Mouse (Mus musculus) cerebellum, adult 2 months (tissue): ENCODE measurements around the gene Ppif. TPM values are rescaled to one million over a fixed set of nuclear protein-coding genes. Genes with fewer than 3 reads are reported as not detected.
A peak's percentile ranks its signal among the peaks of the same experiment; 100 is the strongest.

ENCODE experiments used
- DNase-seq, 2 experiments: peaks; one replicate each; pipeline ENCODE4 v3.0.0; 2021
- H3K27ac ChIP-seq: fragments of 200-500 bp; 2 replicates; pipeline ENCODE4 v1.5.1; 2012; ENCODE audit warnings: low read length, control low read depth, inconsistent platforms; ENCODE audit not compliant: insufficient read depth
- H3K27me3 ChIP-seq: fragments of 200-500 bp; 2 replicates; pipeline ENCODE4 v1.6.1; 2012; ENCODE audit warnings: inconsistent platforms, mild to moderate bottlenecking, low read length, moderate library complexity; ENCODE audit not compliant: control insufficient read depth, insufficient read depth
- H3K4me1 ChIP-seq: fragments of 200-500 bp; 2 replicates; pipeline ENCODE4 v1.6.1; 2011; ENCODE audit warnings: low read length; ENCODE audit not compliant: control insufficient read depth, insufficient read depth
- H3K4me3 ChIP-seq: fragments of 200-500 bp; replicated peaks from 2 replicates; pipeline ENCODE3; 2011; ENCODE audit warnings: mild to moderate bottlenecking, low read depth, low read length, control low read depth; ENCODE audit not compliant: insufficient read depth
- CTCF ChIP-seq: fragments of 200-500 bp; IDR thresholded peaks from 2 replicates; pipeline ENCODE4 v1.5.1; 2011; ENCODE audit warnings: low read depth, mild to moderate bottlenecking, control low read depth, low read length, moderate library complexity, borderline replicate concordance; ENCODE audit not compliant: insufficient read depth
- POLR2A ChIP-seq: fragments of 200-500 bp; IDR thresholded peaks from 2 replicates; pipeline ENCODE4 v1.6.1; 2011; ENCODE audit warnings: low read length, control low read depth, borderline replicate concordance; ENCODE audit not compliant: insufficient read depth
- WGBS: fragments of 180-500 bp; shearing (Covaris S2); methylation state at CpG from one replicate; pipeline ENCODE4 v1.1.7; 2018; 5-methylcytosine and 5-hydroxymethylcytosine counted together
- polyA plus RNA-seq: library from polyadenylated mRNA; depleted of rRNA; stranded (reverse); fragments of >200 nt; gene quantifications from 2 replicates; pipeline ENCODE4 v1.2.3, GENCODE M21; 2012

The Ppif gene
- polyA plus RNA-seq, 1 experiment, result 63.3 TPM

DNA sequence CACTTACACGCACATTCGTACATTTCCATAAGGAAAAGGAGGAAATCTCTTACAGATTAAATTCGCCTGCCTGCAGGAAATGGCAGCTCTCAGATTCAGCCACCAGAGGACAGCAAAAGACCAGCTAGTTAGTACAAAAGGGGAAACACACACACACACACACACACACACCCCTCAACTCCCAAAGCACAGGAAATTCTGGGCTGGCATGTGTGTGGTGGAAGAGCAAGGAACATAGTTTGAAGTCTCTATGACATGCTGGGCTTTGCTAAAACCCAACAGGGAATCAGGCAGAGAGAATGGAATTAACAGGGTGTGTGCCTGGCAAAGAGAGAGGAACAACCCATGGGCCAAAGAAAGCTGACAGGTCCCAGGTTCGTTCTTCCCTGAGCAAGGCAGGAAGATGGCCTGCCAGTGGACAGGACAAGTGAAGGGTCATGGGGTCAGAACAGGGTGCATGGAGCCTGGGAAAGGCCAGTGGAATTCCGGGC, 13.8 kb downstream of the Ppif start:
- 74% methylated on average over 5 of the region's 5 CpGs for WGBS
- no peaks in the 10 kb centered on the region for H3K27me3 ChIP-seq
- no peaks in the 10 kb centered on the region for H3K4me1 ChIP-seq
- no peak overlapping the region for H3K27ac ChIP-seq
- H3K4me3 ChIP-seq, result no peak overlapping the region
- DNase-seq, result no peak
- TF ChIP-seq POLR2A, result no peak
- TF ChIP-seq CTCF, result peak; percentile 44; the same call in 1 of the 2 replicates

DNA sequence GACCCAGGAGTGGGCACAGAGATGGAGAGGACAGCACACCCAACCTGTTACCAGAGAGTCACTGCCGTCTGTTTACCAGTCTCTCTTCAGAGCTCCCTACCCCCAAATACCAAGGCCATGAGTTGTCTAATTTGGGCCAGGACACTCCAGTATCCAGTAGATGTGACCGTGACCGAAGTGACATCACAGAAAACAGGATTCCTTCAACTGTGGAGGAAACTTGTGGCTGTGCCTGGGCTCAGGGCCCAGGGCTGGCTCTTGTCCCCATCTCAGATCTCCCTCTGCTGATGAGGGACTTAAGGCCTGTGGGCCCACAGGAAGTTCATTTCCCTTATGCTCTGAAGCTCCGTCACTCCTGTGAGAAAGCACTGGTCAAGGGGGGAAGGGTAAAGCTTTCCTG, 14.5 kb downstream of the Ppif start:
- no peak overlapping the region for H3K27ac ChIP-seq
- DNase-seq, result no peak
- H3K27me3 ChIP-seq, result no peaks in the 10 kb centered on the region
- TF ChIP-seq POLR2A, result no peak
- no peak for TF ChIP-seq CTCF
- WGBS, result 47% methylated on average over 4 of the region's 4 CpGs
- H3K4me3 ChIP-seq, result no peak overlapping the region
- no peaks in the 10 kb centered on the region for H3K4me1 ChIP-seq

DNA sequence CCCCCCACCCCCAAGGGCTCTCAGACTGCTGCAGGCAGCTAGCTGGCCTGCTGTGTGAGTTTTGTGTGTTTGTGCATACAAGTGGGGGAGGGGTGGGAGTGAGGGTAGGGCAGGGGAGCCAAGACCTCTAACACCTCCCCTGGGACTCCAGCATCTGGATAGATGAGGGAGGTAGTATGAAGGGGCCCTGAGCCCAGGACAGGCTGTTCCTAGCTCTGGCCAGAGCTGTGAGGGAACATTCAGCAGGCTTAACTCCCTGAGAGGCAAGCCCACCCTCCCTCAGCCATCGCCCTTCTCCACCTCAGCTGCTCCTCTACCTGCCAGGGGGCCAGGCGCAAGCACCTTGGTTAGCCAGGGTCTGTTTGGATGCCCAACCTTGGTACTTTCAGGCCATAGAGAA, 15.0 kb downstream of the Ppif start:
- H3K27ac ChIP-seq, result no peak overlapping the region
- no peak overlapping the region for H3K4me3 ChIP-seq
- 93% methylated on average over 2 of the region's 2 CpGs for WGBS

DNA sequence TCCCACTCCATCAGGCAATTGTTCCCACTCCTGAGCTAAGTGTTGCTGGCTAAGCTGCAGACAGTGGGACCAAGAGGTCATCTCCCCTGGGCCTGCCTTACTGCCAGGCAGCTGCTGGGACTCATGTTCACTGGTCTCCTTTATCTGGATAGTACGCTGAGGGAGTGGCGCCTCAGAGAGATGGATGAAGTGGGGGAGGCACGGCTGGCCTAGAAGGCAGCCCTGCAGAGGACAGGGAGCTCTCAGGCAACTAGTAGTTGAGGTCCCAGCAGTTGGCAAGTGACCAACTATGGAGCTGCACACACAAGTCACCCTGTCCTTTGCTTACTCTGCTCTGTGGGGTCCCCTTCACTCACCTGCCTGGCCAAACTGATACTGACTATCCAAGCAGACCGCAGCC, 16.1 kb downstream of the Ppif start:
- no peaks in the 10 kb centered on the region for H3K4me1 ChIP-seq
- no peak overlapping the region for H3K27ac ChIP-seq
- no peak overlapping the region for H3K4me3 ChIP-seq
- DNase-seq, result no peak
- TF ChIP-seq POLR2A (no peak), CTCF (no peak)
- 85% methylated on average over 4 of the region's 4 CpGs for WGBS
- no peaks in the 10 kb centered on the region for H3K27me3 ChIP-seq

More for the DNA sequence above, 15.0 kb downstream of the Ppif start:
- no peak for DNase-seq
- Histone ChIP-seq H3K4me1 (no peaks in the 10 kb centered on the region), H3K27me3 (no peaks in the 10 kb centered on the region)
- no peak for TF ChIP-seq CTCF
- TF ChIP-seq POLR2A, result no peak

- H3K27me3 ChIP-seq, result no peaks in the 10 kb centered on the region
- H3K4me1 ChIP-seq, result no peaks in the 10 kb centered on the region
- WGBS, result 44% methylated on average over 4 of the region's 4 CpGs
- H3K27ac ChIP-seq, result no peak overlapping the region
- TF ChIP-seq CTCF (no peak), POLR2A (no peak)
- no peak for DNase-seq
- no peak overlapping the region for H3K4me3 ChIP-seq
Measured at GRCm38 (mm10) chr14:25710681-25711080, 16.7 kb downstream of the Ppif start.

GRCm38 (mm10) chr14:25711177-25711576, 17.2 kb downstream of the Ppif start:
- H3K27ac ChIP-seq, result no peak overlapping the region
- H3K4me3 ChIP-seq, result no peak overlapping the region
- no peak for DNase-seq
- TF ChIP-seq CTCF, result no peak
- TF ChIP-seq POLR2A, result no peak
- no peaks in the 10 kb centered on the region for H3K27me3 ChIP-seq
- H3K4me1 ChIP-seq, result no peaks in the 10 kb centered on the region
- 35% methylated on average over 7 of the region's 7 CpGs for WGBS

DNA sequence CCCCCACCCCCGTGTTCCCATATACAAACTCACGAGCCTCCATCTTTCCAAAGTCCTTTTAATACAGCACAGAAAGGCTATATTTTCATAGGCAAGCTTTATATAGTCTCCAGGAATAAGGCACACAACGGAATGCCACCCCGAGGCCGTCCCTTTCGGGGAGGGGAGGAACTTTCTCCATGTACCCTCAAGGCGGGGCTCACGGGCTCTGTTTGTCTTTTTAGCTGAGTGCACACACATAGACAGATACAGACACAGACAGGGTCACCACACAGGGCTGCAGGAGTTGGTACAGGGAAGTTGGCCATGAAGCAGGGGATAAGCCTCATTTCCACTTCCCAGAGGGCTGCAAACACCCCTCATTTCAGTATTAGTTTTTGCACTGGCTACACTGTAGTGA, 17.6 kb downstream of the Ppif start:
- H3K4me3 ChIP-seq, result no peak overlapping the region
- H3K27ac ChIP-seq, result no peak overlapping the region
- TF ChIP-seq POLR2A (no peak), CTCF (no peak)
- DNase-seq, result no peak
- H3K4me1 ChIP-seq, result no peaks in the 10 kb centered on the region
- H3K27me3 ChIP-seq, result no peaks in the 10 kb centered on the region
- WGBS, result 81% methylated on average over 8 of the region's 8 CpGs

- peak in 1 of 2 experiments; percentile 20 for DNase-seq
- TF ChIP-seq CTCF, result peak; percentile 44; the same call in 1 of the 2 replicates
- no peak for TF ChIP-seq POLR2A
- peaks cover 5% of the 10 kb centered on the region; the same call in 1 of the 2 replicates for H3K4me1 ChIP-seq
- no peak overlapping the region for H3K27ac ChIP-seq
- 25% methylated on average over 4 of the region's 4 CpGs for WGBS
- no peaks in the 10 kb centered on the region for H3K27me3 ChIP-seq
- no peak overlapping the region for H3K4me3 ChIP-seq
Measured at GRCm38 (mm10) chr14:25713443-25713842, 19.5 kb downstream of the Ppif start.

DNA sequence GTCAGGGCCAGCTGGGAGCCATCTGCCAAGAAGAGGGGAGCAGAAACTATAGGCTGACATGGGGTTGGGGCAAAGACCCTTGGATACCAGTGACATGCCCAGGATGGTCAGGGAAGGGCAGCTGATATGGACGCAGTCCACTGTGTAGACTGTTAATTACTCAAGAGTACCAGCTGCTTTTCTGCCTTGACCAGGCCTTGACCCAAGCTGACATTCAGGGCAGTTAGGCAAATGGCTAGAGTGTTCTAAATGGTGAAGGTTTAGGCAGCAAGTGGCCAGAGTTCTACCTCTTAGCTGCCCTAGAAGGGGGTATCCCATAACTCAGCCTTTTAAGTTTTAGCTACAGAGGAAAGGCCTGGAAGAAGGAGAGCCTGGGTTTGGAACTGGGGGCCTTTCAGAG, 22.6 kb downstream of the Ppif start:
- Histone ChIP-seq H3K27ac (no peak overlapping the region), H3K27me3 (no peaks in the 10 kb centered on the region), H3K4me3 (no peak overlapping the region), H3K4me1 (peaks cover 5% of the 10 kb centered on the region; the same call in 1 of the 2 replicates)
- DNase-seq, result no peak
- WGBS, result 85% methylated on average over 1 of the region's 1 CpGs
- no peak for TF ChIP-seq CTCF
- no peak for TF ChIP-seq POLR2A
